Mouse (Mus musculus): ENCODE data around the gene Pepd. TPM values are rescaled to one million over a fixed set of nuclear protein-coding genes. Genes with fewer than 3 reads are reported as not detected.

The Pepd gene
- polyA plus RNA-seq, 1 experiment from 2014 or later: 74.2 TPM

- ATAC-seq (ENCODE audit: insufficient read depth, low FRiP score, low TSS enrichment) (no peak), DNase-seq (ENCODE audit: low spot score) (no peak)
- H3K4me3 ChIP-seq (ENCODE audit: low read depth, low read length): no peak overlapping the region
- no peak overlapping the region for H3K27ac ChIP-seq (ENCODE audit: low read depth, low read length)
- no peaks in the 10 kb centered on the region for H3K36me3 ChIP-seq (ENCODE audit: control insufficient read depth, insufficient read depth, low read length)
- WGBS: 91% methylated on average over 3 of the region's 3 CpGs
- H3K9me3 ChIP-seq (ENCODE audit: control insufficient read depth, low read length): no peaks in the 10 kb centered on the region
- no peak overlapping the region for H3K4me2 ChIP-seq (ENCODE audit: low read depth)
- H3K9ac ChIP-seq (ENCODE audit: low read length): no peak overlapping the region
- peaks cover 5% of the 10 kb centered on the region; the same call in 1 of the 2 replicates for H3K4me1 ChIP-seq (ENCODE audit: control insufficient read depth, insufficient read depth, low read length)
- H3K27me3 ChIP-seq (ENCODE audit: control insufficient read depth, insufficient read depth, low read length): no peaks in the 10 kb centered on the region
Measured at GRCm38 (mm10) chr7:34992766-34993165, 80.6 kb downstream of the Pepd start.

- no peak overlapping the region for H3K4me2 ChIP-seq (ENCODE audit: low read depth)
- no peaks in the 10 kb centered on the region for H3K4me1 ChIP-seq (ENCODE audit: control insufficient read depth, insufficient read depth, low read length)
- ATAC-seq (ENCODE audit: insufficient read depth, low FRiP score, low TSS enrichment): no peak
- no peaks in the 10 kb centered on the region for H3K27me3 ChIP-seq (ENCODE audit: control insufficient read depth, insufficient read depth, low read length)
- no peak overlapping the region for H3K9ac ChIP-seq (ENCODE audit: low read length)
- H3K27ac ChIP-seq (ENCODE audit: low read depth, low read length): no peak overlapping the region
- H3K4me3 ChIP-seq (ENCODE audit: low read depth, low read length): no peak overlapping the region
- H3K9me3 ChIP-seq (ENCODE audit: control insufficient read depth, low read length): no peaks in the 10 kb centered on the region
- DNase-seq (ENCODE audit: low spot score): no peak
- WGBS: 79% methylated on average over 7 of the region's 7 CpGs
- H3K36me3 ChIP-seq (ENCODE audit: control insufficient read depth, insufficient read depth, low read length): no peaks in the 10 kb centered on the region
Measured at GRCm38 (mm10) chr7:34995872-34996662, 83.9 kb downstream of the Pepd start.

- H3K36me3 ChIP-seq (ENCODE audit: control insufficient read depth, insufficient read depth, low read length): no peaks in the 10 kb centered on the region
- H3K27me3 ChIP-seq (ENCODE audit: control insufficient read depth, insufficient read depth, low read length): no peaks in the 10 kb centered on the region
- no peak overlapping the region for H3K4me2 ChIP-seq (ENCODE audit: low read depth)
- DNase-seq (ENCODE audit: low spot score): peak; percentile 37
- H3K9me3 ChIP-seq (ENCODE audit: control insufficient read depth, low read length): no peaks in the 10 kb centered on the region
- H3K4me3 ChIP-seq (ENCODE audit: low read depth, low read length): no peak overlapping the region
- H3K27ac ChIP-seq (ENCODE audit: low read depth, low read length): no peak overlapping the region
- 48% methylated on average over 6 of the region's 6 CpGs for WGBS
- H3K9ac ChIP-seq (ENCODE audit: low read length): no peak overlapping the region
- H3K4me1 ChIP-seq (ENCODE audit: control insufficient read depth, insufficient read depth, low read length): no peaks in the 10 kb centered on the region
- ATAC-seq (ENCODE audit: insufficient read depth, low FRiP score, low TSS enrichment): no peak
Measured at GRCm38 (mm10) chr7:35000839-35001238, 88.7 kb downstream of the Pepd start.

GRCm38 (mm10) chr7:35003171-35003737 lies 91.1 kb downstream of the Pepd start:
- ATAC-seq (ENCODE audit: insufficient read depth, low FRiP score, low TSS enrichment): no peak
- no peak overlapping the region for H3K4me3 ChIP-seq (ENCODE audit: low read depth, low read length)
- no peak overlapping the region for H3K4me2 ChIP-seq (ENCODE audit: low read depth)
- no peak for DNase-seq (ENCODE audit: low spot score)
- 78% methylated on average over 7 of the region's 7 CpGs for WGBS
- H3K9ac ChIP-seq (ENCODE audit: low read length): no peak overlapping the region
- H3K4me1 ChIP-seq (ENCODE audit: control insufficient read depth, insufficient read depth, low read length): no peaks in the 10 kb centered on the region
- H3K36me3 ChIP-seq (ENCODE audit: control insufficient read depth, insufficient read depth, low read length): no peaks in the 10 kb centered on the region
- no peaks in the 10 kb centered on the region for H3K27me3 ChIP-seq (ENCODE audit: control insufficient read depth, insufficient read depth, low read length)
- no peaks in the 10 kb centered on the region for H3K9me3 ChIP-seq (ENCODE audit: control insufficient read depth, low read length)
- H3K27ac ChIP-seq (ENCODE audit: low read depth, low read length): no peak overlapping the region

- no peak overlapping the region for H3K4me2 ChIP-seq (ENCODE audit: low read depth)
- 91% methylated on average over 7 of the region's 7 CpGs for WGBS
- H3K27ac ChIP-seq (ENCODE audit: low read depth, low read length): no peak overlapping the region
- no peaks in the 10 kb centered on the region for H3K4me1 ChIP-seq (ENCODE audit: control insufficient read depth, insufficient read depth, low read length)
- ATAC-seq (ENCODE audit: insufficient read depth, low FRiP score, low TSS enrichment): no peak
- H3K9me3 ChIP-seq (ENCODE audit: control insufficient read depth, low read length): no peaks in the 10 kb centered on the region
- H3K4me3 ChIP-seq (ENCODE audit: low read depth, low read length): no peak overlapping the region
- H3K27me3 ChIP-seq (ENCODE audit: control insufficient read depth, insufficient read depth, low read length): no peaks in the 10 kb centered on the region
- DNase-seq (ENCODE audit: low spot score): no peak
- no peak overlapping the region for H3K9ac ChIP-seq (ENCODE audit: low read length)
- H3K36me3 ChIP-seq (ENCODE audit: control insufficient read depth, insufficient read depth, low read length): no peaks in the 10 kb centered on the region
Measured at GRCm38 (mm10) chr7:35006661-35007060, 94.5 kb downstream of the Pepd start.

GRCm38 (mm10) chr7:35013228-35013627 lies 101.0 kb downstream of the Pepd start:
- H3K4me2 ChIP-seq (ENCODE audit: low read depth): no peak overlapping the region

GRCm38 (mm10) chr7:35015252-35015651 lies 103.1 kb downstream of the Pepd start:
- 83% methylated on average over 2 of the region's 2 CpGs for whole genome bisulfite sequencing
- Histone ChIP-seq H3K36me3 (ENCODE audit: control insufficient read depth, insufficient read depth, low read length) (no peaks in the 10 kb centered on the region), H3K4me1 (ENCODE audit: control insufficient read depth, insufficient read depth, low read length) (no peaks in the 10 kb centered on the region), H3K4me2 (ENCODE audit: low read depth) (no peak overlapping the region), H3K4me3 (ENCODE audit: low read depth, low read length) (no peak overlapping the region), H3K27me3 (ENCODE audit: control insufficient read depth, insufficient read depth, low read length) (no peaks in the 10 kb centered on the region), H3K9me3 (ENCODE audit: control insufficient read depth, low read length) (no peaks in the 10 kb centered on the region), H3K27ac (ENCODE audit: low read depth, low read length) (no peak overlapping the region), H3K9ac (ENCODE audit: low read length) (no peak overlapping the region)
- ATAC-seq (ENCODE audit: insufficient read depth, low FRiP score, low TSS enrichment): no peak
- no peak for DNase-seq (ENCODE audit: low spot score)

More at GRCm38 (mm10) chr7:35013228-35013627, 101.0 kb downstream of the Pepd start:
- H3K9ac ChIP-seq (ENCODE audit: low read length): no peak overlapping the region
- H3K4me3 ChIP-seq (ENCODE audit: low read depth, low read length): no peak overlapping the region
- DNase-seq (ENCODE audit: low spot score) (peak; percentile 46), ATAC-seq (ENCODE audit: insufficient read depth, low FRiP score, low TSS enrichment) (no peak)
- H3K27ac ChIP-seq (ENCODE audit: low read depth, low read length): no peak overlapping the region
- H3K9me3 ChIP-seq (ENCODE audit: control insufficient read depth, low read length): no peaks in the 10 kb centered on the region
- 66% methylated on average over 9 of the region's 9 CpGs for WGBS
- H3K4me1 ChIP-seq (ENCODE audit: control insufficient read depth, insufficient read depth, low read length): no peaks in the 10 kb centered on the region
- H3K36me3 ChIP-seq (ENCODE audit: control insufficient read depth, insufficient read depth, low read length): no peaks in the 10 kb centered on the region
- H3K27me3 ChIP-seq (ENCODE audit: control insufficient read depth, insufficient read depth, low read length): no peaks in the 10 kb centered on the region

GRCm38 (mm10) chr7:35021365-35021764 lies 109.2 kb downstream of the Pepd start:
- WGBS: 76% methylated on average over 10 of the region's 10 CpGs
- no peaks in the 10 kb centered on the region for H3K9me3 ChIP-seq (ENCODE audit: control insufficient read depth, low read length)
- no peaks in the 10 kb centered on the region for H3K27me3 ChIP-seq (ENCODE audit: control insufficient read depth, insufficient read depth, low read length)
- H3K4me3 ChIP-seq (ENCODE audit: low read depth, low read length): no peak overlapping the region
- H3K36me3 ChIP-seq (ENCODE audit: control insufficient read depth, insufficient read depth, low read length): no peaks in the 10 kb centered on the region
- no peaks in the 10 kb centered on the region for H3K4me1 ChIP-seq (ENCODE audit: control insufficient read depth, insufficient read depth, low read length)
- DNase-seq (ENCODE audit: low spot score) (no peak), ATAC-seq (ENCODE audit: insufficient read depth, low FRiP score, low TSS enrichment) (no peak)
- H3K4me2 ChIP-seq (ENCODE audit: low read depth): no peak overlapping the region
- no peak overlapping the region for H3K27ac ChIP-seq (ENCODE audit: low read depth, low read length)
- no peak overlapping the region for H3K9ac ChIP-seq (ENCODE audit: low read length)

- Histone ChIP-seq H3K9me3 (ENCODE audit: control insufficient read depth, low read length) (no peaks in the 10 kb centered on the region), H3K36me3 (ENCODE audit: control insufficient read depth, insufficient read depth, low read length) (no peaks in the 10 kb centered on the region), H3K27me3 (ENCODE audit: control insufficient read depth, insufficient read depth, low read length) (no peaks in the 10 kb centered on the region), H3K4me2 (ENCODE audit: low read depth) (no peak overlapping the region), H3K4me1 (ENCODE audit: control insufficient read depth, insufficient read depth, low read length) (no peaks in the 10 kb centered on the region), H3K27ac (ENCODE audit: low read depth, low read length) (no peak overlapping the region), H3K4me3 (ENCODE audit: low read depth, low read length) (no peak overlapping the region), H3K9ac (ENCODE audit: low read length) (no peak overlapping the region)
- ATAC-seq (ENCODE audit: insufficient read depth, low FRiP score, low TSS enrichment): no peak
- 86% methylated on average over 4 of the region's 4 CpGs for whole genome bisulfite sequencing
- DNase-seq (ENCODE audit: low spot score): no peak
Measured at GRCm38 (mm10) chr7:35023251-35023650, 111.1 kb downstream of the Pepd start.

Data from neural tube, embryonic 11.5 days (tissue).